Mouse (Mus musculus) liver, embryonic 14.5 days (tissue): ENCODE measurements around the gene Lcn2. TPM values are rescaled to one million over a fixed set of nuclear protein-coding genes. Genes with fewer than 3 reads are reported as not detected.
A peak's percentile ranks its signal among the peaks of the same experiment; 100 is the strongest.

Experiments
- ATAC-seq: fragments of 200-750 bp; cut with Nextera tagmentation; 2 replicates; pipeline ENCODE4 v1.8.0; 2017; ENCODE audit warnings: moderate number of reproducible peaks, mild to moderate bottlenecking, moderate library complexity; ENCODE audit not compliant: insufficient read depth
- DNase-seq, 3 experiments: peaks; one replicate each; pipeline ENCODE4 v3.0.0-alpha.2; 2012 to 2013; ENCODE audit warnings: low read depth in 3 of 3, low spot score in 3 of 3
- H3K27ac ChIP-seq: fragments of 300-500 bp; sonication (generic); 2 replicates; pipeline ENCODE4 v1.5.1; 2014; ENCODE audit warnings: moderate library complexity, mild to moderate bottlenecking, control low read depth, inconsistent platforms
- H3K27me3 ChIP-seq: fragments of 300-500 bp; sonication (generic); 2 replicates; pipeline ENCODE4 v1.6.1; 2014; ENCODE audit warnings: mild to moderate bottlenecking, low read length, moderate library complexity; ENCODE audit not compliant: control insufficient read depth, insufficient read depth
- H3K36me3 ChIP-seq: fragments of 300-500 bp; sonication (generic); replicated peaks from 2 replicates; pipeline ENCODE4 v1.6.1; 2014; ENCODE audit warnings: low read depth; ENCODE audit not compliant: control insufficient read depth, insufficient read depth
- H3K4me1 ChIP-seq, 2 experiments: fragments of 200-500 bp in 1 of 2; fragments of 300-500 bp in 1 of 2; sonication (generic) in 1 of 2; replicated peaks; 2 replicates each; pipeline ENCODE4 v1.6.1; 2012 to 2014; ENCODE audit warnings: antibody characterized with exemption in 1 of 2, inconsistent platforms in 1 of 2, low read length in 1 of 2; ENCODE audit not compliant: control insufficient read depth in 2 of 2, insufficient read depth in 2 of 2
- H3K4me2 ChIP-seq: fragments of 300-500 bp; sonication (generic); 2 replicates; pipeline ENCODE4 v1.6.1; 2014; ENCODE audit warnings: low read depth, mild to moderate bottlenecking, control low read depth, moderate library complexity
- H3K4me3 ChIP-seq, 2 experiments: fragments of 200-500 bp in 1 of 2; fragments of 300-500 bp in 1 of 2; sonication (generic) in 1 of 2; 2 replicates each; pipeline ENCODE4 v1.5.1; 2012 to 2014; ENCODE audit warnings: low read depth in 2 of 2, low read length in 2 of 2, mild to moderate bottlenecking in 2 of 2, control low read depth in 1 of 2, inconsistent platforms in 1 of 2, moderate library complexity in 1 of 2; ENCODE audit not compliant: insufficient read depth in 1 of 2
- H3K9ac ChIP-seq: fragments of 300-500 bp; sonication (generic); replicated peaks from 2 replicates; pipeline ENCODE4 v1.6.1; 2014; ENCODE audit warnings: mild to moderate bottlenecking, control low read depth, moderate library complexity
- H3K9me3 ChIP-seq: fragments of 300-500 bp; sonication (generic); 2 replicates; pipeline ENCODE4 v1.6.1; 2016; ENCODE audit warnings: low read length, mixed read lengths; ENCODE audit not compliant: control insufficient read depth
- CTCF ChIP-seq: IDR thresholded peaks from 2 replicates; pipeline ENCODE4 v1.5.1; 2016; ENCODE audit warnings: antibody characterized with exemption, low read depth, control low read depth
- EP300 ChIP-seq: IDR thresholded peaks from 2 replicates; pipeline ENCODE4 v1.6.1; 2016; ENCODE audit warnings: antibody characterized with exemption, low read depth
- WGBS: fragments of 180-500 bp; shearing (Covaris S2); extraction: QIAGEN DNeasy Blood & Tissue Kit; methylation state at CpG from one replicate; pipeline ENCODE4 v1.1.7; 2014; ENCODE audit not compliant: insufficient replicate concordance; 5-methylcytosine and 5-hydroxymethylcytosine counted together
- polyA plus RNA-seq, 2 experiments: library from polyadenylated mRNA; depleted of rRNA in 1 of 2; stranded (reverse) in 1 of 2; unstranded in 1 of 2; fragments of >200 nt; fragmentation: Nextera tagmentation in 1 of 2; extraction: Ambion mirVana in 1 of 2; gene quantifications; 2 replicates each; pipeline versions ENCODE4 v1.2.1 to v1.2.3; 2012 to 2014

Gene Lcn2
- polyA plus RNA-seq, 2 experiments = 29.8 to 65.1 TPM

GRCm38 (mm10) chr2:32424796-32425195 is 36.7 kb upstream of the Lcn2 start:
- Histone ChIP-seq H3K4me2 (no peak overlapping the region), H3K9me3 (no peaks in the 10 kb centered on the region), H3K9ac (no peak overlapping the region), H3K4me1 (peaks cover 29 to 59% of the 10 kb centered on the region in 2 experiments), H3K4me3 (no peak overlapping the region), H3K36me3 (no peaks in the 10 kb centered on the region; the same call in 1 of the 2 replicates), H3K27me3 (no peaks in the 10 kb centered on the region), H3K27ac (peak overlapping the region; percentile 5)
- 46% methylated on average over 3 of the region's 3 CpGs for WGBS
- no peak for DNase-seq
- ATAC-seq = no peak
- TF ChIP-seq CTCF = no peak
- TF ChIP-seq EP300 = no peak

- H3K4me1 ChIP-seq = peaks cover 26 to 49% of the 10 kb centered on the region in 2 experiments
- WGBS = 13% methylated on average over 14 of the region's 14 CpGs
Observed at GRCm38 (mm10) chr2:32423481-32424331, 35.7 kb upstream of the Lcn2 start.

GRCm38 (mm10) chr2:32421851-32422251 is 33.8 kb upstream of the Lcn2 start:
- H3K27ac ChIP-seq = no peak overlapping the region
- H3K4me2 ChIP-seq = no peak overlapping the region
- TF ChIP-seq CTCF (no peak), EP300 (no peak)
- H3K4me1 ChIP-seq = peaks cover 19 to 39% of the 10 kb centered on the region in 2 experiments
- H3K9me3 ChIP-seq = no peaks in the 10 kb centered on the region
- H3K4me3 ChIP-seq = no peak overlapping the region
- no peak overlapping the region for H3K9ac ChIP-seq
- WGBS = 84% methylated on average over 6 of the region's 6 CpGs
- no peak for DNase-seq
- H3K36me3 ChIP-seq = peaks cover 10% of the 10 kb centered on the region; the same call in 1 of the 2 replicates
- no peak for ATAC-seq
- H3K27me3 ChIP-seq = no peaks in the 10 kb centered on the region

More at GRCm38 (mm10) chr2:32423481-32424331, 35.7 kb upstream of the Lcn2 start:
- TF ChIP-seq CTCF (no peak), EP300 (peak; percentile 9; the same call in 1 of the 2 replicates)
- H3K36me3 ChIP-seq = peaks cover under 1% of the 10 kb centered on the region; the same call in 1 of the 2 replicates
- ATAC-seq (peak; percentile 79), DNase-seq (peak; percentile 67 to 69 (median 67))
- no peak overlapping the region for H3K27ac ChIP-seq
- peak overlapping the region; percentile 16 to 30 for H3K4me3 ChIP-seq
- peak overlapping the region; percentile 58 for H3K4me2 ChIP-seq
- 0 out of 2 replicates have a peak overlapping the region, but pooled peaks have one; percentile 2 for H3K9ac ChIP-seq
- H3K9me3 ChIP-seq = no peaks in the 10 kb centered on the region
- H3K27me3 ChIP-seq = no peaks in the 10 kb centered on the region

- Histone ChIP-seq H3K4me1 (peaks cover 19 to 37% of the 10 kb centered on the region in 2 experiments), H3K27me3 (no peaks in the 10 kb centered on the region), H3K9ac (no peak overlapping the region), H3K36me3 (peaks cover 19% of the 10 kb centered on the region), H3K4me3 (no peak overlapping the region), H3K4me2 (no peak overlapping the region), H3K9me3 (no peaks in the 10 kb centered on the region), H3K27ac (no peak overlapping the region)
- ATAC-seq (no peak), DNase-seq (no peak)
- 76% methylated on average over 6 of the region's 6 CpGs for WGBS
- no peak for TF ChIP-seq EP300
- no peak for TF ChIP-seq CTCF
Observed at GRCm38 (mm10) chr2:32420647-32421046, 32.6 kb upstream of the Lcn2 start.

GRCm38 (mm10) chr2:32420066-32420608 is 32.1 kb upstream of the Lcn2 start:
- Histone ChIP-seq H3K9me3 (no peaks in the 10 kb centered on the region), H3K36me3 (peaks cover 19% of the 10 kb centered on the region), H3K4me2 (no peak overlapping the region), H3K4me1 (peaks cover 19 to 33% of the 10 kb centered on the region in 2 experiments), H3K27ac (no peak overlapping the region), H3K4me3 (no peak overlapping the region), H3K27me3 (no peaks in the 10 kb centered on the region), H3K9ac (no peak overlapping the region)
- no peak for TF ChIP-seq EP300
- no peak for TF ChIP-seq CTCF
- ATAC-seq (no peak), DNase-seq (no peak)
- WGBS = 82% methylated on average over 12 of the region's 12 CpGs
